Mouse (Mus musculus): ENCODE data around the gene Mctp1.

- TF ChIP-seq POLR2A (IDR thresholded peaks at IDR 0.05; ENCODE audit: extremely low read depth, insufficient read depth, low read length) (no peak), CTCF (IDR thresholded peaks at IDR 0.05; ENCODE audit: low read depth, low read length) (no peak)
Observed at GRCm38 (mm10) chr13:76568569-76569211, 184.4 kb downstream of the Mctp1 start.

All from liver, adult 2 months (tissue).